Mouse (Mus musculus): ENCODE results near the gene Aspa.

DNA sequence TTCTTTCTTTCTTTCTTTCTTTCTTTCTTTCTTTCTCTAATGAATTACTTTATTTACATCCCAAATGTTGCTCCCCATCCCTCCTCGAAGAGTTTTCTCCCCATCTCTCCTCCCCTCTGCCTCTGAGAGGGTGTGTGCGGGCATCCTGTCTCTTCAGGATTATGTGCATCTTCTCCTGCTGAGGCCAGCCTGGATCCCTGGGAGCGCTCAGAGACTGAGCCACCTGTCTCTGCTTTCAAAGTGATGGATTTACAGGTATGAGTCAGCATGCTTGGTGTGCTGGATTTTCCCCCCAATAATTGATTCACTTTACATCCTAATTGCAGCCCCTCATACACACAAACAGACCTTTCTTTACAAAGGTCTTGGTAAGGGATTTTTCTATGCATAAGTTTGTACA, 13.4 kb downstream of the Aspa start:
- TF ChIP-seq TAL1 (IDR thresholded peaks at IDR 0.05; ENCODE audit: low read length) = no peak
- TF ChIP-seq GATA1 (IDR thresholded peaks at IDR 0.05; ENCODE audit: low read length) = no peak
